Mouse (Mus musculus) ES-Bruce4 (cell line): Measurements from ENCODE around the gene Ext2. TPM values are rescaled to one million over a fixed set of nuclear protein-coding genes. Genes with fewer than 3 reads are reported as not detected.
A peak's percentile ranks its signal among the peaks of the same experiment; 100 is the strongest.

Experiments used
- H3K27ac ChIP-seq: 2 replicates; pipeline ENCODE4 v1.5.1; 2012; ENCODE audit warnings: low read length, inconsistent platforms; ENCODE audit not compliant: insufficient read depth
- H3K27me3 ChIP-seq: 2 replicates; pipeline ENCODE4 v1.6.1; 2012; ENCODE audit warnings: mild to moderate bottlenecking, low read length, inconsistent platforms; ENCODE audit not compliant: control insufficient read depth, poor library complexity, insufficient read depth, severe bottlenecking
- H3K36me3 ChIP-seq: 2 replicates; pipeline ENCODE4 v1.6.1; 2012; ENCODE audit warnings: inconsistent platforms, mild to moderate bottlenecking, low read length, moderate library complexity; ENCODE audit not compliant: control insufficient read depth, poor library complexity, insufficient read depth, severe bottlenecking
- H3K4me1 ChIP-seq: one replicate; pipeline ENCODE4 v1.8.1; 2011; ENCODE audit warnings: low read length; ENCODE audit not compliant: control insufficient read depth, insufficient read depth
- H3K4me3 ChIP-seq: 2 replicates; pipeline ENCODE4 v1.5.1; 2011; ENCODE audit warnings: low read depth, mild to moderate bottlenecking, low read length
- H3K9ac ChIP-seq: 2 replicates; pipeline ENCODE4 v1.6.1; 2012; ENCODE audit warnings: low read depth, mild to moderate bottlenecking, inconsistent platforms; ENCODE audit not compliant: poor library complexity, severe bottlenecking
- H3K9me3 ChIP-seq: replicated peaks from 2 replicates; pipeline ENCODE4 v1.6.1; 2012; ENCODE audit warnings: mild to moderate bottlenecking, low read length, inconsistent platforms; ENCODE audit not compliant: control insufficient read depth, poor library complexity, insufficient read depth, severe bottlenecking
- CTCF ChIP-seq: IDR thresholded peaks from one replicate; pipeline ENCODE4 v1.8.1; 2011; ENCODE audit warnings: low read depth, low read length
- EP300 ChIP-seq: IDR thresholded peaks from 2 replicates; pipeline ENCODE4 v1.6.1; 2011; ENCODE audit warnings: low read depth, low read length; ENCODE audit not compliant: insufficient read depth
- POLR2A ChIP-seq: IDR thresholded peaks from one replicate; pipeline ENCODE4 v1.8.1; 2011; ENCODE audit warnings: low read length; ENCODE audit not compliant: insufficient read depth
- polyA plus RNA-seq: library from polyadenylated mRNA; stranded (reverse); fragments of >200 nt; gene quantifications from 2 replicates; pipeline ENCODE4 v1.2.4, GENCODE M21; 2011; ENCODE audit warnings: low read depth; ENCODE audit not compliant: missing spikeins, insufficient read depth, insufficient read length

Gene Ext2
- polyA plus RNA-seq, 1 experiment: 32.8 TPM

DNA sequence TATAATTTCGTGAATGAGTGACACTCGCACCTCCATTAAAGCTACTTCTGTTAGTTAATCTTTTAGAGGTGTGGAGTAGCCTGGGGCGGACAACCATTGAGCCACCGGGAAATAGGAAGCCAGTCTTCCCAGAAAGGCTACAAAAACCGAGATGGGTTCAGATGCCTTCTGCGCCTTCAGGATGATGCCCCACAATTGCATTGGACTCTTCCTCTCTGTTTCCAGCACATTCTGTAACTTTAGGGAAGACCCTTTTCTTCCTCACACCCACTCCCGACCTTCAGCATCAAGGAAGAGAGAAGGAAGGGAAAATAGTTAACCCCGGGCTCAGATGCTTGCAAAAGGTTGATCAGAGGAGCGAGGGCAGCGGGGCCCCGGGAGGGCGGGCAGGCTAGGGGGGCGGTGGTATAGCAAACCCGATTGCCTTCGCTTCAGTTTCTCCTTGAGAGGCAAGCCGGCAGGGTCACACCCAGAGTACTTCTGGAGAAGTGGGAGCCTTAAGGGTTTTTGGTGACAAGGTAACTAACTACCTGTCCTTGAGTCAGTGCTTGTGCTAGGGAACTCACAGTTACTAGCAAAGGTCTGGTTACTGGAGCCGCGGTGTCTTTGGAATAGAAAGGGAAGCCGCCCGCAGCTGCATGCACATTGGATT is 174.3 kb downstream of the Ext2 start:
- no peaks in the 10 kb centered on the region for H3K9me3 ChIP-seq
- H3K27ac ChIP-seq: no peak overlapping the region
- no peak for TF ChIP-seq EP300
- no peak for TF ChIP-seq POLR2A
- TF ChIP-seq CTCF: no peak
- no peaks in the 10 kb centered on the region for H3K4me1 ChIP-seq
- H3K9ac ChIP-seq: no peak overlapping the region
- H3K27me3 ChIP-seq: peaks cover 37% of the 10 kb centered on the region
- no peaks in the 10 kb centered on the region for H3K36me3 ChIP-seq
- no peak overlapping the region for H3K4me3 ChIP-seq

DNA sequence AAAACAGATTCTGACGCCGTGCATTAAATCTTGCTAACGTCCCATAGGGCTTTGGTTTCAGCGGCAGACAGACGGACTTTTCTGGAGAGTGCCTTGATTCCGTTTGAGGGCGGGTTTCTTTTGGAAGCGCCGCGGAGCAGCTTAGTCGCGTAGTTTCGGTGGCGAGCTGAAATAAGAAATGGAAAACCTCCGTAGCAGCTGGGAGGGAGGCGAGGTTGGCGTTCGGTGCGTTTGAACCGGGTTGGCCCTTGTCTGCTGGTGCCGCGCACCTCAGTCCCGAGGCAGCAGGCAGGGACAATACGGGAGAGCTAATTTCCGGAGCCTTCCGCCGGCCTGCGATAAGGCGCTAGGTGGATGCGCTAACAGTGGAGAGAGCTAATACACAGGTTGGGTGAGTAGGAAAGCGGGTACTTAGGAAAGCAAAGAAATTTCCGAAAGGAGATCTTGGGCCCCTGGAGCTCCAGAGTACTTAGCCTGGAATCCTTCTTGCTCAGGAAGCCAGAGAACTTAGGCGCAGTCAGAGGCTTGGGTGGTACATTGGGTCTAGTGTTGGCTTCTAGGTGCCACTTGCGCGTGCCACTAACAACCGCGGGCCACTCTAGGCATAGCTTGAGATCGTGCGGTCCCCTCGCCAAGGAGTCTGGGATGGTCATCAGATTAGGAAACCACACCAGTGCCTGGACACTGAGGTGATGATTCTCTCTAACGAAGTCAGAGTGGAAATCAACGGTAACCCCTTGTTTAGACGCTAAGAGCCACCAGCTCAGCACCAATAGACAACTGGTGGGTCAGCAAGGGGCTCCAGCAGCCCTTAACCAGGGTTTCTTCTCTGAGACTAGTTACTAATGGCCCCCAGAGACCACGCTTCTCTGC is 175.1 kb downstream of the Ext2 start:
- H3K4me3 ChIP-seq: peak overlapping the region; percentile 22
- no peaks in the 10 kb centered on the region for H3K4me1 ChIP-seq
- H3K9ac ChIP-seq: no peak overlapping the region

DNA sequence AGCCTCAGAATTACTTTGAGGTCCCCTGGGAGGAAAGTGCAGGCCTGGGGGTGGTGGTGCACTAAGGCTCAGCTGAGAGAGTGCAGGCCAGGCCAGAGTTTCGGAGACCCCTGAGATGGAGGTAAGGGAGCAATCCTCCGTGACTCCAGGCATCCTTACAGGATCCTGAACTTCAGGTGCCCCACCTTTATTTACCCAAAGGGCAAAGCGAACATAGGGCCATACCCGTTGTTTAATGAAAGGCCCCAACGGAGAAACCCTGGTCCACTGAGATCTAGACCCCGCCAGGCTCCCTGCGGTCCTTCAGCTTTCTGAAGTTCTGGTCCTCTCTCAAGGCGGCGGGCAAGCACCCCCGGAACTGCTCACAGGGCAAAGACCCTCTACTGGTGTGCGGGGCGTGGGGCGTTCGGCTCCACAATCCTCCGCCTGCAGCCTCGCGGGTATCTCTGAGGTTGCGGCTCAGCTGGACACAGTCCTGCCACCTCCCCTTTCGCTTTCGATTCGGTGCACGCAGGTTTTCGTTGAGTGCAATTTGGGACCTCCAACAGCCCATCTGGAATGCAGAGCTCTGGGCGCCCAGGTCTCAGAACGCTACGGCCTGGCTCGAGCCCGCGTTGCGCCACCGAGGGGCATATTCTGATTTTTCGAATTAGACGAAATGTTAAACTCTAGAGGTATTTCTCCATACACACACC is 176.6 kb downstream of the Ext2 start:
- peaks cover 50% of the 10 kb centered on the region for H3K27me3 ChIP-seq
- peak overlapping the region; percentile 15; the same call in 1 of the 2 replicates for H3K4me3 ChIP-seq
- H3K36me3 ChIP-seq: no peaks in the 10 kb centered on the region
- no peak overlapping the region for H3K27ac ChIP-seq
- TF ChIP-seq POLR2A (no peak), EP300 (no peak), CTCF (no peak)
- H3K9ac ChIP-seq: no peak overlapping the region
- no peaks in the 10 kb centered on the region for H3K9me3 ChIP-seq
- H3K4me1 ChIP-seq: no peaks in the 10 kb centered on the region

More for the DNA sequence above, 175.1 kb downstream of the Ext2 start:
- Histone ChIP-seq H3K36me3 (no peaks in the 10 kb centered on the region), H3K27ac (no peak overlapping the region), H3K27me3 (peaks cover 43% of the 10 kb centered on the region), H3K9me3 (no peaks in the 10 kb centered on the region)
- no peak for TF ChIP-seq CTCF

DNA sequence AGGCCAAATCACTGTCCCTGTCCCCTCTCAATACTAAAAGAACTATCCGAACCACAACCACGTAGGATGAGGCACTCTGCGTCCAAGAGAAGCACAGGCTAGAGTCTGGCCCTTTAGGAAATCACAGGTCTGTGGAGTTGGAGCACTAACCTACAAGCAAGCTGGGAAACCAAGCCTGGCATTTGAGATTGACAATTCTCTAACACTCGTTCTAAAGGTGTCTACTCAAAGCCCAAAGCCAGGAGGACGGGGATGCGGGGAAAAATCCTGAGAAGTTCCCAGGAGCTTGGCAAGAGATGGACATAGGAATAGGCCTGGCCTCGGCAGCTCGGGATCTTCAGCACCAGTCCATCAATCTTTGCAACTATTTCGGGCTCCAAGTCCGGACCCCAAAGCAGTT is 177.2 kb downstream of the Ext2 start:
- H3K27me3 ChIP-seq: peaks cover 50% of the 10 kb centered on the region
- H3K4me3 ChIP-seq: no peak overlapping the region
- no peaks in the 10 kb centered on the region for H3K4me1 ChIP-seq
- TF ChIP-seq POLR2A: no peak
- no peak for TF ChIP-seq CTCF
- TF ChIP-seq EP300: no peak
- H3K27ac ChIP-seq: no peak overlapping the region
- H3K9me3 ChIP-seq: no peaks in the 10 kb centered on the region
- no peaks in the 10 kb centered on the region for H3K36me3 ChIP-seq
- H3K9ac ChIP-seq: no peak overlapping the region

DNA sequence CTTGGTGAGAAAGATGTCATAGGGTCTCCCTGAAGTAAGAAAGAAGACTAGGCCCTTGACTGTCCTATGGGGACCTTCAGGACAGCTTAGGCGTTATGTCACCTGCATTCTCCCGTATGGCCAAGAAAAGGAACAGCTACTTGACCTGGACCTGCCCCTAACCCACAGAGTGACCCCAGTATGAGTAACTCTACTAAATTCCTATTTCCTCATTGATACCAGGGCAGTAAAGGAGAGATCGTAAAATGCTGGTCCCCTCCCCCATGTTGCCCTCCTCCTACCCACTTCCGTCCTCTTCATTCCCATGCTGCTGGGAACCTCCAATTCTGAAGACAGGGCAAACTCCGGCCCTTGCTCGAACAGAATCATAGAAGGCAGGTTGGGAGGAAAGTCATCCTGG is 177.6 kb downstream of the Ext2 start:
- H3K4me3 ChIP-seq: no peak overlapping the region
- H3K9ac ChIP-seq: no peak overlapping the region
- H3K4me1 ChIP-seq: no peaks in the 10 kb centered on the region
- H3K36me3 ChIP-seq: no peaks in the 10 kb centered on the region
- H3K27me3 ChIP-seq: peaks cover 50% of the 10 kb centered on the region
- H3K27ac ChIP-seq: no peak overlapping the region
- TF ChIP-seq CTCF: no peak
- no peaks in the 10 kb centered on the region for H3K9me3 ChIP-seq

DNA sequence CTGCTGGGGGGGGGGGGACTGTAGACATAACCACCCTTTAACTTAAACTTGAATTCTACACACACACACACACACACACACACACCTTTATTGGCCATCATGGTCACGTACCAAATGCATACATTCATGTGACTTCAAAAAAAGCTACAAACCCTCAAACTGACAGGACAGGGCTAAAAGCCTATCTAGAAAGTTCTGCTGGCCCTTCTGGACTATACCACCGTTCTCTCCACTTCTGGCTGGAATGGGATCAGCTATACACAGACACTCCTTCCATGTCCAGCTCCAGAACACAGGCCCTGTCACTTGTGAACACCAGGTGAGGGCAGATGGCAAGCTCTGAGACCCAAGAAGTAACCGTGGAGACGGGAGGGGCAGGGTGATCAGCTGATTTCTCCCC is 178.1 kb downstream of the Ext2 start:
- no peak overlapping the region for H3K9ac ChIP-seq
- H3K36me3 ChIP-seq: no peaks in the 10 kb centered on the region
- no peak overlapping the region for H3K27ac ChIP-seq
- H3K27me3 ChIP-seq: peaks cover 50% of the 10 kb centered on the region
- no peaks in the 10 kb centered on the region for H3K4me1 ChIP-seq
- no peak overlapping the region for H3K4me3 ChIP-seq
- no peak for TF ChIP-seq POLR2A
- no peak for TF ChIP-seq CTCF
- TF ChIP-seq EP300: no peak
- no peaks in the 10 kb centered on the region for H3K9me3 ChIP-seq
